Mouse (Mus musculus) cerebellum, postnatal 10 days (tissue): ENCODE data around the gene Rps27l.

Source experiments
- DNase-seq, 2 experiments: peaks; one replicate each; pipeline ENCODE4 v3.0.0; 2021; ENCODE audit warnings: mixed read lengths in 2 of 2

Gene Rps27l

GRCm38 (mm10) chr9:66985377-66985776 lies 39.5 kb downstream of the Rps27l start:
- DNase-seq, result no peak

GRCm38 (mm10) chr9:66988198-66988887 lies 42.5 kb downstream of the Rps27l start:
- DNase-seq, result no peak

GRCm38 (mm10) chr9:66988888-66989414 lies 43.1 kb downstream of the Rps27l start:
- peak; percentile 23 to 34 for DNase-seq

- no peak for DNase-seq
These were observed 43.7 kb downstream of the Rps27l start for GRCm38 (mm10) chr9:66989581-66989980.

DNA sequence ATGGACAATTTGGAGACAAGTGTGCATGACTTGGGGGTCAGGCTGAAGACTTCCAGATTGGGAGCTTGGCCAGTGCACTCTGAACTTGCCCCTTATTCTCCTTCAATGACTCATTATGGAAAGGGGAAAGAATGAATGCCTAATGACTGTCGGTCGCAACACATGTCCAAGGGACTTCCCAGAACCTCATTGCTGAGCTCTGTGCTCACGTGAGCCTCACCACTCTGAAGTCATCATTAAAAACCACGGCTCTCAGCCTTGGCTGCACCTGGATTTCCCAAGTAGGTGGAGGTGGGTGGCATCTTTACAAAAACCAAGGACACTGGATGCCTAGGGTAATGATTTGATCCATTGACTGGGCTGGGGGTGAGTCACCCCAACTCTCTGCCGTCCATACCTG lies 44.2 kb downstream of the Rps27l start:
- no peak for DNase-seq

DNA sequence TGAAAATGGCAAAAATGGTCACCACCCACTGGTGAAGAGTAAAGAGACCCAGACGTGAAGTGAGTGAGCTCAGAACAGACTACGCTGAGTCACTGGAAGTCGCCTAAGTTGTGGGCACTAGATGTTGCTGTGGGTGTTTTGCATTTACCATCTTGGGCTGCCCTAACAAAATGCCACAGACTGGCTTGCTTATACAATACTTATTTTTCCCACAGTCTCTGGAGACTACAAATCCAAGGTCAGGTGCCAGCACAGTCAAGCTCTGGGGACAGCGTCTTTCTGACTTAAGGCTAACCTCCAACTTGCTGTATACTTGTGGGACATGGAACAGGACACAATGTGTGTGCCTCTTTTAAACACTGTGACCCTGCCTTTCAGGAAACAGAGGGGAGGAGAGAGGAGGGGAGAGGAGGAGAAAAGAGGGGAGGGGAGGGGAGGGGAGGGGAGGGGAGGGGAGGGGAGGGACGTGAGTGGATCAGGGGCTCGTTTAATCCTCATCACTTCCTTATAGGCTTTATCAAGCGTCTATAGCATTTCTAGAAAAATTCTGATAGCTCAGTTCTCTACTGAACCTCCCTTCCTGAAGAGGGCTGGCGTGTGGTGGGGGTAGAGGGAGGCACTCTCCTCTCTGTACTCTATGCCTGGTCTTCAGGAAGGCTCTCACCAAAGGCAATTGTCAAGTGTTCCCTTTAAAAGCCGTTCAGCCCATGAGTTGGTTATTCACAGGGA lies 45.3 kb downstream of the Rps27l start:
- no peak for DNase-seq

DNA sequence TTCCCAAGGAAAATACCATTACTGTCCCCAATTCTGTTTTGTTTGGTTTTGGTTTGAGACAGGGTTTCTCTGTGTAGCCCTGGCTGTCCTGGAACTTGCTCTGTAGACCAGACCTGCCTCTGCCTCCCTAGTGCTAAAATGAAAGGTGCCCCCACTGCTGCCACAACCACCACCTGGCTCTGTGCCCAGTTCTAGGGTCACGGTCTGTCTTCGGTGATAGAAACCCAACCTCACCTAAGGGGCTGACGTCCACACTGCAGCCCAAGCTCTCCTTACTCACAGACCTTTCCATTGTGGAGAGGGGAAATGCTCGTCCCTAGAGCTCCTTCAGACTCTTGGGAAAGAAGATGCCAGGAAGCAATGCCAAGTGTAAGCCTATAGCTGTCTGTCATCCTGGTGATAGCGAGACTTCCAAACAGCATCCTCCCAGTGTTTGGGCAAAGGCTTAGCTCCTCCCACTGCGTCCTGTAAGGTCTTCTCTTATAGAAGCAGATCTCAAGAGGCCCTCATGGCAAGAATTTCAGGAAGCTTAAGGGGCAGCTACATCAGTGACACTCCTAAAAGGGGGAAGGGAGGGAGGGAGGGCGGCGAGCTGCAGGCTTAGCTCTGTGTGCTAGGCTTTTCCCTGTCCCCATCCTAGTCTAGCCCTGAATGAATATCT lies 46.0 kb downstream of the Rps27l start:
- no peak for DNase-seq
